Mouse (Mus musculus): ENCODE measurements around the gene Cldn34b4. TPM values are rescaled to one million over a fixed set of nuclear protein-coding genes. Genes with fewer than 3 reads are reported as not detected.

Gene Cldn34b4
- polyA plus RNA-seq (2014; fragmentation: Nextera tagmentation; extraction: Ambion mirVana): not detected in 2 replicates

DNA sequence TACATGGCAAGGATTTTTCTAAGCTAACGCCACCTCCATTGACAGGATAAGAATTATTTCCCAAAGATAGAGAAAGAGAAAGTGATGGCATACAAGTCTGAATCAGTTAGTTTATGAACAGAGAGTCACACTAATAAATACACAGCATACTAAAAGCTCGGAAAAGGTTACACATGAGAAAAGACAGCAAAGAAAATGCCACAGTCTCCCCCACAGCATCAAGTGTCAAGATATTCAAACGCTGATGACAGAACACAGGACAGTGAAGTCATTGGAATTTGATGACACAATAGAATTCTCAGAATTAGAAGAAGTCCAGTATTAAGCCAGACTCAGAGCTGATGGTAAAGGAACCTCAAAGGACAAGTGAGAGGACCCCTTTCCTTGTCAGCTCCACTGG lies at the start of gene Cldn34b4:
Cldn34b4 (plus strand) TSS at position 301 of the 400 bp plus-strand sequence.
- Histone ChIP-seq H3K4me2 (ENCODE audit: low read length) (no peak within 1 kb of the TSS), H3K4me1 (ENCODE audit: control insufficient read depth, insufficient read depth, low read length) (no peaks in the 10 kb centered on the region), H3K27ac (replicated peaks; ENCODE audit: low read depth, low read length) (no peak within 1 kb of the TSS), H3K4me3 (replicated peaks; ENCODE audit: low read depth, low read length) (no peak within 1 kb of the TSS), H3K9me3 (ENCODE audit: control insufficient read depth, low read length) (no peaks in the 10 kb centered on the region), H3K27me3 (ENCODE audit: control insufficient read depth, insufficient read depth, low read length) (no peaks in the 10 kb centered on the region), H3K36me3 (ENCODE audit: control insufficient read depth, insufficient read depth, low read length) (no peaks in the 10 kb centered on the region), H3K9ac (replicated peaks; ENCODE audit: low read length) (no peak within 1 kb of the TSS)
- 92% methylated on average over 3 of the region's 3 CpGs for WGBS
- ATAC-seq (ENCODE audit: low FRiP score, low TSS enrichment) (no peak), DNase-seq (no peak)

Other genes starting within 250 kb of the Cldn34b4 start
- not detected in 2 replicates for gene Cldn34b3, start 129.0 kb upstream of the Cldn34b4 start, polyA plus RNA-seq (2014; fragmentation: Nextera tagmentation; extraction: Ambion mirVana)
- gene Cldn34d, start 209.6 kb downstream of the Cldn34b4 start, polyA plus RNA-seq (2014; fragmentation: Nextera tagmentation; extraction: Ambion mirVana): not detected in 2 replicates

Measured in midbrain, embryonic 14.5 days (tissue).